Mouse (Mus musculus) kidney, postnatal 0 days (tissue): ENCODE results near the gene Cyp26a1. TPM values are rescaled to one million over a fixed set of nuclear protein-coding genes. Genes with fewer than 3 reads are reported as not detected.

Experiments used
- ATAC-seq: fragments of 200-750 bp; cut with Nextera tagmentation; replicated peaks from 2 replicates; pipeline ENCODE4 v1.8.0; 2017; ENCODE audit warnings: low read depth, moderate number of reproducible peaks, moderate TSS enrichment, moderate library complexity; ENCODE audit not compliant: low FRiP score
- DNase-seq: peaks from one replicate; pipeline ENCODE4 v3.0.0-alpha.2; 2016; ENCODE audit warnings: low spot score
- H3K27ac ChIP-seq: fragments of 300-500 bp; sonication (generic); 2 replicates; pipeline ENCODE4 v1.5.1; 2014; ENCODE audit warnings: mild to moderate bottlenecking
- H3K27me3 ChIP-seq: fragments of 300-500 bp; sonication (generic); 2 replicates; pipeline ENCODE4 v1.6.1; 2014; ENCODE audit warnings: low read length, mixed read lengths; ENCODE audit not compliant: insufficient read depth
- H3K36me3 ChIP-seq: fragments of 300-500 bp; sonication (generic); 2 replicates; pipeline ENCODE4 v1.6.1; 2014; ENCODE audit warnings: low read length, mixed read lengths; ENCODE audit not compliant: insufficient read depth
- H3K4me1 ChIP-seq: fragments of 300-500 bp; sonication (generic); replicated peaks from 2 replicates; pipeline ENCODE4 v1.6.1; 2014; ENCODE audit warnings: antibody characterized with exemption, low read length, mixed read lengths; ENCODE audit not compliant: insufficient read depth
- H3K4me2 ChIP-seq: fragments of 300-500 bp; sonication (generic); 2 replicates; pipeline ENCODE4 v1.6.1; 2014; ENCODE audit warnings: mild to moderate bottlenecking, low read length, moderate library complexity, mixed read lengths
- H3K4me3 ChIP-seq: fragments of 300-500 bp; sonication (generic); replicated peaks from 2 replicates; pipeline ENCODE4 v1.5.1; 2014; ENCODE audit warnings: low read depth, low read length
- H3K9ac ChIP-seq: fragments of 300-500 bp; sonication (generic); 2 replicates; pipeline ENCODE4 v1.6.1; 2014; ENCODE audit warnings: low read depth, low read length
- H3K9me3 ChIP-seq: fragments of 300-500 bp; sonication (generic); replicated peaks from 2 replicates; pipeline ENCODE4 v1.6.1; 2016; ENCODE audit warnings: low read length, inconsistent platforms, mixed read lengths
- CTCF ChIP-seq: IDR thresholded peaks from 2 replicates; pipeline ENCODE4 v1.5.1; 2016; ENCODE audit warnings: antibody characterized with exemption, low read depth, mild to moderate bottlenecking, moderate library complexity
- WGBS: fragments of 180-500 bp; shearing (Covaris S2); extraction: QIAGEN DNeasy Blood & Tissue Kit; methylation state at CpG from one replicate; pipeline ENCODE4 v1.1.7; 2014; 5-methylcytosine and 5-hydroxymethylcytosine counted together
- polyA plus RNA-seq: library from polyadenylated mRNA; unstranded; fragments of >200 nt; fragmentation: Nextera tagmentation; extraction: Ambion mirVana; gene quantifications from 2 replicates; pipeline ENCODE4 v1.2.1, GENCODE M21; 2015

Cyp26a1 gene
- polyA plus RNA-seq, 1 experiment from 2014 or later: 2.6 TPM

DNA sequence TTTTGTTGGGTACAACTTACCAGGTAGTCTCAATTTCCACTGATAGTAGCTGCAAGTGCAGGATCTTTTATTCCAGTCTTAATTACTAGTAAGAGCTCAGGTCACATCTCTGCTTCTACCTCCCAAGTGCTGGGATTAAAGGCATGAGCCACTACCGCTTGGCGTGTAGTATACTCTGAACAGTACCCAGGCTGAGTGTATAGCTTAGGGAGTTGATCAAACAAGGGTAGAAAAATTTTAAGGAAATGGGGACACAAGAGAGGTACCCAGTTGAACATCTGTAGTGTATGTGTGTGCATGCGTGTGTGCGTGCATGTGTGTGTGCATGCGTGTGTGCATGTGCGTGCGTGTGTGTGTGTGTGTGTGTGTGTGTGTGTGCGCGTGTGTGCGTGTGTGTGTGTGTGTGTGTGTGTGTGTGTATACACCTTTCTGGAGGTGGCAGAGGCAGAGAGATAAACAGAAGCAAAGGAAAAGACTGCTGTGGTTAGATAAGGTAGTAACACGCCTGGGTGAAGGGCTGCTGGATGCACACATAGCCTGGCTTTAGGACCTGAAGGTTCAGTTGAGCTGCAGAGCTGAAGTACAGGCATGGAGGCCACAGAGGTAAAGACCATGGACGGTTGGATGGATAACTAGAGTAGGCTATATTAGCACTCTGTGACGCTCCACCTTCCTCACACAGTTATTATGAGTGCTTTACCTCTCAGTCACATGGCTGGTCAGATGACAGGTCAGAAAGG, 29.6 kb upstream of the Cyp26a1 start:
- H3K36me3 ChIP-seq: no peaks in the 10 kb centered on the region
- ATAC-seq: peak; percentile 49; the same call in 1 of the 2 replicates

DNA sequence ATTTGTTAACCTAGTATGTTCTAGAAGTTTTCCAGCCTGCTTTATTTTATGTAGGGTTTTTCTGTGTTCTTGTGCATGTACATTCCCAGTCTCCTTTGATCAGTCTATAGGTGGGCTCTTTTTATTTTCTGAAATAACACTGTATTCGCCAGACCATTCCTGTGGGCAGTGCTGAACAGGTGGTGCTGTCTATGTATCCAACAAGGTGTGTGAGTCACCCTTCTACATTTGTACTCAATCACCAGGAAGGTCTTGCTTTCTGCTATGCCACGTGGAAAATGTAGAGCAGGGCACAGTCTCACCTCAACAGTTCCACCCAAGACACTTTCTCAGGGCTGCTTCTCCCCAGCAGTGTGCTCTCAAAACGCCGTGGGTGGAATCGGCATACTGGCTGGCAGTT, 28.9 kb upstream of the Cyp26a1 start:
- ATAC-seq (no peak), DNase-seq (no peak)
- no peak overlapping the region for H3K4me3 ChIP-seq
- 84% methylated on average over 5 of the region's 5 CpGs for WGBS
- H3K27ac ChIP-seq: no peak overlapping the region
- H3K9ac ChIP-seq: no peak overlapping the region
- H3K4me2 ChIP-seq: no peak overlapping the region
- H3K36me3 ChIP-seq: no peaks in the 10 kb centered on the region
- no peaks in the 10 kb centered on the region for H3K9me3 ChIP-seq
- TF ChIP-seq CTCF: no peak
- H3K4me1 ChIP-seq: no peaks in the 10 kb centered on the region
- H3K27me3 ChIP-seq: no peaks in the 10 kb centered on the region

More for the DNA sequence above, 29.6 kb upstream of the Cyp26a1 start:
- TF ChIP-seq CTCF: no peak
- Histone ChIP-seq H3K27me3 (no peaks in the 10 kb centered on the region), H3K9ac (no peak overlapping the region), H3K27ac (no peak overlapping the region), H3K4me3 (no peak overlapping the region), H3K4me1 (no peaks in the 10 kb centered on the region), H3K9me3 (no peaks in the 10 kb centered on the region), H3K4me2 (no peak overlapping the region)
- WGBS: 65% methylated on average over 13 of the region's 13 CpGs
- DNase-seq: no peak

DNA sequence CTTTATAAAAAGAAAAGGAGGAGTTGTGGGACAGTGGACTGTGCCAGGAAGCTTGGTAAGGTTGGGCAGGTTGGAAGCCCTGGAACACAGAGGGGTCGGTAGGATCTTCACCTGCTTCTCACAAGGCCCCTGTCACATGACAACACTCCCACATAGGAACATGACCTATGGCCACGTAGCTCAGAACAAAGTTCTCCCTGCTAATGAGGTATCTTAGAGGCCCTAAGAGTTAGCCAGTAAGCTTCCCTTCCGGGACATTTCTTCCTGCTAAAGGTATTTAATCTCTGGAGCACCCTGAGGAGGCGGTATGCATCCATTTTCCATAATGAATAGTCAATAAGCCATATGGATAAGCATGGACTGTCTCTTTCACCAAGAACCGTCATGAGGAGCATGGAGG, 28.1 kb upstream of the Cyp26a1 start:
- TF ChIP-seq CTCF: no peak
- Histone ChIP-seq H3K4me1 (no peaks in the 10 kb centered on the region), H3K9me3 (no peaks in the 10 kb centered on the region), H3K36me3 (no peaks in the 10 kb centered on the region), H3K27me3 (no peaks in the 10 kb centered on the region), H3K4me2 (no peak overlapping the region), H3K9ac (no peak overlapping the region), H3K27ac (no peak overlapping the region), H3K4me3 (no peak overlapping the region)
- ATAC-seq: no peak
- 83% methylated on average over 5 of the region's 5 CpGs for WGBS
- no peak for DNase-seq

DNA sequence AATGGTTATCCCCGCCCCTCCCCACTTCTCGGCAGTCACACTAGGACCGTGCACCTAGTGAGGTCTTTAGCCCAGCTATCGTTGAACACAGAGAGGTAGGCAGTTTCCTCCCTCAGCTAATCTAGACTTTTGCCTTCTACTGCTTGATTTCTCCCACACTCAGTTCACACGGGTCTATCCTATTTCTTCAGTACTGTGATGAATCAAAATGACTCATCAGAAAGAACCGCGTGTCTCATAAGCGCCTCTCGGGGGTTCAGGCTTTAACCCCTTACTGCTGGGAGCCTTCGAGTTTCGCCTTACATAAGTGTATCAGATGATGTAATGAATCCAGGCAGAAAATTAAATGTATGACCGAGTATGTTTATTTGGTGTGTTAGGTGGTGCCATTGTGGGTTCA, 24.2 kb upstream of the Cyp26a1 start:
- Histone ChIP-seq H3K27me3 (no peaks in the 10 kb centered on the region), H3K36me3 (no peaks in the 10 kb centered on the region), H3K9ac (no peak overlapping the region), H3K4me1 (no peaks in the 10 kb centered on the region), H3K4me2 (no peak overlapping the region), H3K4me3 (no peak overlapping the region), H3K9me3 (no peaks in the 10 kb centered on the region), H3K27ac (no peak overlapping the region)
- DNase-seq (no peak), ATAC-seq (no peak)
- 45% methylated on average over 12 of the region's 12 CpGs for WGBS
- TF ChIP-seq CTCF: no peak

DNA sequence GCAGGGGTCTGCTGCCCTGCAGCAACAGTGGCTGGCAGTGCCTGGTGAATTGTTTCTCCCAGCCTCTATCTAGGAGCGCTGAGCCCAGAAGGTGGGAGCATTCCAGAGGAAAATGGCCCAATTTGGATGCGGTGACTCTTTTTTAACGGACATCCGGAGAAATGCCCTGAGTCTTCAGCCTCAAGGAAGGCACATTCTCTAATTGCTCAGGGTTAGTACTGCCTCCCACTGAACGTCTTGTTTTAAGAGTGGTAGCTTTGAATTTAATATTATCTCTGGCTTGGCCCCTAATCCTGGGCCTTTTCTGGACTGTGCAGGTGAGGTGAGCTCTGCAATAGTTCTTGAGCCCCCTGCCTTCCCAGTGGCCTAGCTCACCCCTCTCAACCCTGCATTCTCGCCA, 12.3 kb upstream of the Cyp26a1 start, which contains the start of gene Cyp26c1:
Gene Cyp26c1, plus strand, starts transcription at position 301 of the 400 bp plus-strand sequence.
- Histone ChIP-seq H3K36me3 (no peaks in the 10 kb centered on the region), H3K4me2 (no peak within 1 kb of the TSS), H3K9ac (no peak within 1 kb of the TSS), H3K27ac (no peak within 1 kb of the TSS), H3K4me3 (no peak within 1 kb of the TSS), H3K9me3 (no peaks in the 10 kb centered on the region), H3K27me3 (peaks cover 66% of the 10 kb centered on the region), H3K4me1 (no peaks in the 10 kb centered on the region)
- DNase-seq (no peak), ATAC-seq (no peak)
- TF ChIP-seq CTCF: no peak
- WGBS: 13% methylated on average over 6 of the region's 6 CpGs

DNA sequence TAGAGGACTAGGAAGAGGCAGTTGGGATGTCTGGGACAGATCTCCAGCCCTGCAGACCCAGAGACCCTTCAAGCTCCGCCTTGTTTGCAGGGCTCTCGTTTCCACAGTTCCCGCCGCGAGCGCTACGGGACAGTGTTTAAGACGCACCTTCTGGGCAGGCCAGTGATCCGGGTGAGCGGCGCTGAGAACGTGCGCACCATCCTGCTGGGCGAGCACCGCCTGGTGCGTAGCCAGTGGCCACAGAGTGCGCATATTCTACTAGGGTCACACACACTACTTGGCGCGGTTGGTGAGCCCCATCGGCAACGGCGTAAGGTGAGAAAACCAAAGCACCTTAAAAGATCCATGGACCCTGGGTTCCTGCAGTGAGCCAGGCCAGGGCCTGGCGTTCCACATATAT, 11.3 kb upstream of the Cyp26a1 start:
- Histone ChIP-seq H3K27me3 (peaks cover 77% of the 10 kb centered on the region), H3K27ac (no peak overlapping the region), H3K9me3 (no peaks in the 10 kb centered on the region), H3K4me2 (no peak overlapping the region), H3K4me1 (peaks cover 3% of the 10 kb centered on the region; the same call in 1 of the 2 replicates), H3K36me3 (no peaks in the 10 kb centered on the region), H3K9ac (no peak overlapping the region), H3K4me3 (no peak overlapping the region)
- WGBS: 4% methylated on average over 23 of the region's 23 CpGs
- ATAC-seq: no peak
- TF ChIP-seq CTCF: no peak
- no peak for DNase-seq
